ENCODE assay signal across 9 mouse cellular contexts in the genomic region with DNA sequence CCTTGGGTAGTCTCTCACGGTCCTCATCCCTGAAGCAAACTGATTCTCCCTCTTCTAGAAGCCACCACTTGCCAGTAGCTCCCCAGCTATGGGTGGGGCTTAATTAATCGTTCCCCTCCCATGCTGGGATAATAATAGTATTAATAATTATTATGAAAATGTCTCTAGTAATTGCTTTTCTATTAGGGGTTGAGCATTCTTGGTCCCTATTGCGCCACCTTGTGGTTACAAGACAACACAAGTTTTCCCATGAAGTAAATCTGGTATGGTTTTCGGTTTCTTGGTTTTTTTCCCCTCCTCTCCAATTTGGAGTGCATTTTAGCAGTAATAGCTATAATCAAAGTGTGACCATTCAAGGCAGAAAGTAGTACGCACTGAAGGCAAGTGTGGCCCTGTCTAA. TPM values are rescaled to one million over a fixed set of nuclear protein-coding genes. Genes with fewer than 3 reads are reported as not detected.
A peak's percentile ranks its signal among the peaks of the same experiment; 100 is the strongest.
DNase-seq lines count a peak whose midpoint lies in the region; ATAC-seq and TF ChIP-seq lines count a peak whose summit lies in the region.
"Had no signal": no experiment of that assay in that cellular context is flagged by ENCODE, and none has a peak within 500 bp of the region (broad histone marks: within the 10 kb centered on the region; RNA-seq: fewer than 3 reads in every experiment).

No protein-coding gene starts in this region.

- H3K36me3 ChIP-seq in liver, postnatal 0 days (replicated peaks; ENCODE audit: insufficient read depth, low read length), result no peaks in the 10 kb centered on the region
- H3K36me3 ChIP-seq in liver, embryonic 12.5 days, result no peaks in the 10 kb centered on the region
- H3K36me3 ChIP-seq: heart, embryonic 13.5 days had no signal

- H3K4me2 ChIP-seq in liver, postnatal 0 days (ENCODE audit: low read depth, low read length), result no peak overlapping the region
- H3K4me2 ChIP-seq in liver, embryonic 12.5 days, result no peak overlapping the region
- H3K4me2 ChIP-seq: heart, embryonic 13.5 days had no signal

- peak; percentile 30 for DNase-seq in gastrocnemius, adult 2 months
- no peak for DNase-seq in gastrocnemius, postnatal 25 days
- peak; percentile 18 for DNase-seq in liver, postnatal 0 days
- DNase-seq in R1 (ENCODE audit: low read depth, low spot score), result peak; percentile 19
- DNase-seq in layer of hippocampus, postnatal 14 days (ENCODE audit: low spot score in 2 of 2), result peak; percentile 23 to 63

- no peaks in the 10 kb centered on the region for H3K4me1 ChIP-seq in liver, postnatal 0 days (ENCODE audit: insufficient read depth)
- H3K4me1 ChIP-seq in liver, embryonic 12.5 days, result no peaks in the 10 kb centered on the region
- H3K4me1 ChIP-seq: heart, embryonic 13.5 days had no signal

- no peak overlapping the region for H3K27ac ChIP-seq in gastrocnemius, adult 2 months
- no peak overlapping the region for H3K27ac ChIP-seq in liver, postnatal 0 days (ENCODE audit: low read depth)
- H3K27ac ChIP-seq in liver, embryonic 12.5 days, result no peak overlapping the region
- H3K27ac ChIP-seq: heart, embryonic 13.5 days had no signal

- H3K4me3 ChIP-seq in gastrocnemius, adult 2 months, result no peak overlapping the region
- no peak overlapping the region for H3K4me3 ChIP-seq in liver, postnatal 0 days (ENCODE audit: low read depth, low read length)
- no peak overlapping the region for H3K4me3 ChIP-seq in liver, embryonic 12.5 days
- H3K4me3 ChIP-seq: heart, embryonic 13.5 days had no signal

- intact Hi-C loops in gastrocnemius, adult 2 months (cut with DNase I), result loop anchor here (2.0 to 5.0 kb wide), 3 partner anchors 470 to 540 kb away; no protein-coding TSS in a partner anchor

- no peaks in the 10 kb centered on the region for H3K27me3 ChIP-seq in liver, postnatal 0 days (ENCODE audit: insufficient read depth, low read length)
- no peaks in the 10 kb centered on the region for H3K27me3 ChIP-seq in liver, embryonic 12.5 days (replicated peaks)
- H3K27me3 ChIP-seq: heart, embryonic 13.5 days had no signal

- H3K9ac ChIP-seq in liver, postnatal 0 days (replicated peaks), result no peak overlapping the region
- H3K9ac ChIP-seq in liver, embryonic 12.5 days, result no peak overlapping the region
- H3K9ac ChIP-seq: heart, embryonic 13.5 days had no signal

- TF ChIP-seq EP300 in liver, postnatal 0 days (IDR thresholded peaks at IDR 0.05; ENCODE audit: low read depth), result no peak

- peak; percentile 82 for TF ChIP-seq CTCF in gastrocnemius, adult 2 months (IDR thresholded peaks at IDR 0.05)
- TF ChIP-seq CTCF in liver, postnatal 0 days (IDR thresholded peaks at IDR 0.05; ENCODE audit: low read depth), result peak; percentile 70

- no peak for ATAC-seq in liver, postnatal 0 days
- no peak for ATAC-seq in liver, embryonic 12.5 days
- no peak for ATAC-seq in erythroid progenitor cell, adult 5-6 weeks (replicated peaks; ENCODE audit: low FRiP score, poor library complexity, severe bottlenecking)
- no peak for ATAC-seq in monocyte, adult 5-6 weeks (replicated peaks; ENCODE audit: insufficient number of reproducible peaks, low FRiP score, low TSS enrichment, poor library complexity, severe bottlenecking)

- WGBS in liver, postnatal 0 days (ENCODE audit: insufficient replicate concordance), result 36% methylated on average over 5 of the region's 5 CpGs
- 36% methylated on average over 5 of the region's 5 CpGs for WGBS in liver, embryonic 12.5 days (ENCODE audit: insufficient replicate concordance)

- no peaks in the 10 kb centered on the region for H3K9me3 ChIP-seq in liver, postnatal 0 days (ENCODE audit: low read length)
- no peaks in the 10 kb centered on the region for H3K9me3 ChIP-seq in liver, embryonic 12.5 days (replicated peaks)
- H3K9me3 ChIP-seq: heart, embryonic 13.5 days had no signal

RNA-seq across cellular contexts. Expression of a gene that starts 23.8 kb away (rescaled TPM):
- total RNA-seq in gastrocnemius, adult 2 months (2021), result 10 to 100 TPM; 33.9 to 57.3 TPM
- 10 to 100 TPM; 31.9 to 51.3 TPM for total RNA-seq in gastrocnemius, postnatal 25 days (2021)
- 0.13 and 0.31 TPM in 2 replicates for polyA plus RNA-seq in liver, postnatal 0 days (2015; fragmentation: Nextera tagmentation; extraction: Ambion mirVana)
- 0.30 and 0.45 TPM in 2 replicates for polyA plus RNA-seq in liver, embryonic 12.5 days (2016; fragmentation: Nextera tagmentation; extraction: Ambion mirVana)
- total RNA-seq in layer of hippocampus, postnatal 14 days (2021), result 1 to 10 TPM; 5.1 to 6.0 TPM
- total RNA-seq in erythroid progenitor cell, adult 5-6 weeks (2015; ENCODE audit: low replicate concordance), result 0.42 TPM in 1 of 2 replicates, not detected in the other
- 0.61 and 2.6 TPM in 2 replicates for total RNA-seq in erythroid progenitor cell, adult 5-6 weeks (2017; ENCODE audit: low replicate concordance)
- total RNA-seq in monocyte, adult 5-6 weeks (2017), result 19.4 to 25.6 TPM (median 21.6 TPM) in 3 replicates
